Mouse (Mus musculus): ENCODE measurements around the gene Fbxw2.

DNA sequence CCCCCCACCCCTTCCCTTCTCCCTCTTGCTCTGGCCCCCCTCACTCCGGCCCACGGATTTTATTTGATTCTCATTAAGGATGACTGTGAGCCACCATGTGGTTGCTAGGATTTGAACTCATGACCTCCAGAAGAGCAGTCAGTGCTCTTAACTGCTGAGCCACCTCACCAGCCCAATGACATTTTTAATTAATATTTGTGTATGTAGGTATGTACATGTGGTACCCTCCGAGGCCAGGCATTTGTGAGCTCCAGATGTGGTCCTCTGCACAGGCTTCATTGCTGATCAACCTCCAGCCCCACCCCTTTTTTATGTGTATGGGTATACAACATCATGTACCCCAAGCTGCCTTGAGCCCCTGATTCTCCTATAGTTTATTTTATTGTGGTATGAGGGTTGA, 22.4 kb downstream of the Fbxw2 start:
- TF ChIP-seq POU5F1 (IDR thresholded peaks at IDR 0.05; ENCODE audit: borderline replicate concordance, low read length) (no peak), CTCF (conservative IDR thresholded peaks at IDR 0.05; ENCODE audit: low read length) (no peak)
